Mouse (Mus musculus) liver, adult 2 months (tissue): Measurements from ENCODE around the gene Gm13290.

Experiments
- CTCF ChIP-seq: fragments of 200-500 bp; IDR thresholded peaks from 2 replicates; pipeline ENCODE4 v1.5.1; 2011; ENCODE audit warnings: low read depth, low read length, control low read depth
- POLR2A ChIP-seq: fragments of 200-500 bp; IDR thresholded peaks from 2 replicates; pipeline ENCODE4 v1.6.1; 2011; ENCODE audit warnings: low read length, control low read depth; ENCODE audit not compliant: insufficient read depth; ENCODE audit errors: extremely low read depth

- TF ChIP-seq POLR2A (peak; percentile 50; the same call in 1 of the 2 replicates), CTCF (peak; percentile 40)
Observed at GRCm38 (mm10) chr4:88760431-88760830, 13.2 kb upstream of the Gm13290 start.
